Mouse (Mus musculus) heart, adult 2 months (tissue): Measurements from ENCODE around the gene Wars.

Experiments
- CTCF ChIP-seq: fragments of 200-600 bp; IDR thresholded peaks from 2 replicates; pipeline ENCODE4 v1.8.1; 2022; ENCODE audit warnings: antibody characterized with exemption, mild to moderate bottlenecking, moderate library complexity
- POLR2A ChIP-seq: fragments of 200-500 bp; IDR thresholded peaks from 2 replicates; pipeline ENCODE4 v1.6.1; 2011; ENCODE audit warnings: mild to moderate bottlenecking, low read depth, low read length, control low read depth; ENCODE audit not compliant: insufficient read depth

DNA sequence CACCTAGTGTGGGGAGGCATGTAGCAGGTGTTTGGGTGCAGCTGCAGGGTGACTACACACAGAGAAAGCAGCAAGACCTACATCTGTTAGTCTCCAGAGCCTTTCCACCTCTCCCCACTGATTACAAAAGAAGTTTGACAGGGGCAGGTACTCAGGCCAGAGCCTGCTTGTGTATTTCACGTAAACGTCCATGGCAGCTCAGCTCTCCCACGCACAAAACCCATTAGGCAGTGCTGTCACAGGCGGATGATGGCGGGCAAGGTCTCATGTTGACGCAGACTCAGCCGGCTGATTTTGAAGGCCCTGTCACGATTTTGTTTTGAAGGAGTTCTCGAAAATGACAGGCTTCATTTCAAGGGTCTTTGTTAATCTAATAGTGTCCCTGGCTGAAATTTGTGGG, 45.3 kb upstream of the Wars start:
- TF ChIP-seq CTCF: no peak
- TF ChIP-seq POLR2A: no peak
